Mouse (Mus musculus): ENCODE results near the gene Lmx1a. TPM values are rescaled to one million over a fixed set of nuclear protein-coding genes. Genes with fewer than 3 reads are reported as not detected.

Lmx1a gene
- 0.04 TPM in 1 of 2 replicates, not detected in the other for polyA plus RNA-seq (2012; rRNA removed)

GRCm38 (mm10) chr1:167689232-167689261 lies at the start of gene Lmx1a:
Gene Lmx1a (plus strand): TSS chr1:167689237.
- no peak for DNase-seq (ENCODE audit: low read depth)

DNA sequence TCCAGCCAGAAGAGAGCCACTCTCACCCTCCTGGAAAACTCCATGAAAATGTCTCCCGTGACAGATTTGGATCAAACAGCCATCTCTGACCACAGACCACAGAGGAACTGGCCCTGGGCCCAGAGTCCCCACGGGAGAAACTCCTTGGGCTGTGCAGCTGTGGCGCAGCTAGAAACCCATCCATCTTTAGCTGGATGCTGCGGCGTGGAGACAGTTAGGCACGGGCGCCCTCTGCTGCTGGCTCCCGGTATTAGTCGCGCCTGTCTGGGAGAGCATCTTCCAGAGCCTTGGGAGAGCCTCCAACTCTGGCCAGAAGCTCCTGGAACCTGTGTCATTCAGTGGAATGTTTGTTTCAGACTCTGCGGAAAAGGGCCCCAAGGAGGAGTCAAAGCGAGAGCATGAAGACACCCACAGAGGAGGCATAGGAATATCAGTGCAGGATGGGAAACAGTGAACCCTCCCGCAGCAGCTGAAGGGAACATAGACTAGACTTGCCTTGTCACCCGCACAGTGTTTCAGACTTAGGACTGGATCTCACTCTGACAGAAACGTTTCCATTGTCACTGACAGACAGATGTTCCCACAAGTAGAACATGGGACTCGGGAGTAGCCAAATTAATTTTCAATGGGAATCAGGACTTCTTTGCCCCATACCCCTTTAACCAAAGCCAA lies 44.0 kb upstream of the Lmx1a start:
- DNase-seq (ENCODE audit: low read depth), result no peak

DNA sequence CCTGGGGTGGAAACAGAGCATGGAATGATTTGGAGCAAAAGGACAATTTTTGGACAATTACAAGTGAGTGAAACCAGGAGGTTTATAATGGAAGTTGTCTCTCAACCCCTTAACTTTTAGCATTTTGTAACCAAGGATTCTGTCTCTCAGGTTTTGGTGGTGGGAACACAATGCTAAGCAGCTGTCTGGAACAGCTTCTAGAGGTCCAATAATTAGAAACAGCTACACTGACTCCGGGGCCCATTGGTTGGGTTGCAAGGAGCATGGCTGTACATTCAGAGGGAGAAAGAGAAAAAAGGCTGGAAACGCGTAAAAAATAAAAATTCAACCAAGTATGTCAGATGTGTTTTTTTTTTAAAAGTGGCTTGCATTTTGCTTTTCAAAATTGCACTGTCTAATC lies 40.4 kb upstream of the Lmx1a start:
- DNase-seq (ENCODE audit: low read depth), result no peak

DNA sequence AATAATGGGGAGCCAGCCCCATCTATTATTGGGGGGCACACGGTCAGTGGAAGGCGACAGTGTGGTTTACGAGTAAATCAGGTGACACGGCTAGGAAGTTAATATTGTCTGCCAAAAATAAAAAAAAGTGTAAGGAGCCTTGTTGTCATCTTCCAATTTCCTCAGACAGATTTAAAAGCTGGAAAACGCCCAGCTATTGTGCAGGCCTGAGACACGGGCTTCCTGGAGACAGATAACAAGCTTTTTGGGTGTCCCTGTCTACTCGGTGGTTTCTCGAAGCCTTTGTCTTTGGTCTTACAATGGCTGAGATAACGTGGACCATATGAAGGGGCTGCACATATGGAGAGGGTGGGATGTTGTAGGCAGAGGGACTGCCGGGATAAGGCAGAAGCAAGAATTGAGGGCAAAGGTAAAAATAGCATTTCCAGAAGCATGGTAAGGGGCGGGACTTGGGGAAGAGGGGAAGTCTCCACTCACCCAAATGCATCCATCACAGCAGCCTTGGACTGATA lies 39.9 kb upstream of the Lmx1a start:
- DNase-seq (ENCODE audit: low read depth), result no peak

- no peak for DNase-seq (ENCODE audit: low read depth)
Observed at GRCm38 (mm10) chr1:167652336-167652735, 36.7 kb upstream of the Lmx1a start.

DNA sequence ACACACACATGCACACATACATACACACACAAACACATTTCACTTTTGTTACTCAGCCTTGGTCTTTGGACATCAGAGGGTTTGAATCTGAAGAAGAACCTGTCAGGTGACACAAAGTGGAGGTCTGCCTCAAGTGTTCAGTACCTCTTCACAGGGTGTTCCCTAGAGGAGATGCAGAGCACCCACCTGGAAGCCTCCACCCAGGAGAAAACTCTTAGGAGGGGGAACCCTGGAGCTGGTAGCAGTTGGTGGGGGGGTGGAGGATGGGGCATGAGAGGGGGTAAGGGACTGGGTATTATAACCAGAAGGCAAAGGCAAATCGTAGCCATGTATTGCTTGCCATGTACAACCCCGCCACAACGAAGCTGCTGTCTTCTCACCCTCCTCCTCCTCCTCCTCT lies 30.0 kb upstream of the Lmx1a start:
- DNase-seq (ENCODE audit: low read depth), result no peak

GRCm38 (mm10) chr1:167660521-167661101 lies 28.4 kb upstream of the Lmx1a start:
- no peak for DNase-seq (ENCODE audit: low read depth)

DNA sequence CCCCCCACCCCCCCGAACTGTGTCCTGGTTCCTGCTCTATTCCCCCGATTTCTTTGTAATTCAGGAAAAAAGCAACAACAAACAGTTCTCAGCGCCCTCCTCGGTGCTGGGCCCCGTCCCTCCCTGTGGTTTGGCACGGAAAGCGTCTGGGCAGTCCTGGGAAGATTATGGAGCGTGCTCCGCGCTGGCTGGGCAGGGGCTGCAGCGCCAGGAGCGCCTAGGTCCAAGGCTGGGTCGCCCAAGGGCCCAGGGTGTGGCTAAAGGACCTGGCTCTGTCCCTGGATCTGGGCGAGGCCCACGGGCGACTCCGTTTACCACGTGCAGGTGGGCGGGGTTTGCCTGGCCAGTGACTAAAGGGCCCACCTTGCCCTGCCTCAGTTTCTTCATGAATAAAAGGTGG lies 27.9 kb upstream of the Lmx1a start:
- no peak for DNase-seq (ENCODE audit: low read depth)

DNA sequence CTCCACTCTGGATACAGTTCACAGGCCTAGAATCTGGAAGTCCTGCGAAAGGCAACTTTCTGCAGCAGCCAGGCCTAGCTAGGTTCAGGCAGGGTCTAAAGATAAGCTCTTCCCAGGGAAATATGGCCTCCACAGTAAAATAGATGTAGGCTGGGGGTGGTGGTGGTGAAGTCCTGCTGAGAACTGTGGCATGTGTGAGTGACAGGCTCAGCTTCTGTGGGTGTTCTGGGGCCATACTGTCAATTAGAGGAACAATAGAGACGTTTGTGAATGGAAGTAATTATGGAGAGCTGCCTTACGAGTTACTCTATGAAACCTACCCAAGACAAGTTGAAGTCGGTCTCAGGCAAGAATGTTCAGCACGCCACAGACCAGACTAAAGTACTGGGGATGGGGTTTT lies 25.9 kb upstream of the Lmx1a start:
- DNase-seq (ENCODE audit: low read depth), result no peak

DNA sequence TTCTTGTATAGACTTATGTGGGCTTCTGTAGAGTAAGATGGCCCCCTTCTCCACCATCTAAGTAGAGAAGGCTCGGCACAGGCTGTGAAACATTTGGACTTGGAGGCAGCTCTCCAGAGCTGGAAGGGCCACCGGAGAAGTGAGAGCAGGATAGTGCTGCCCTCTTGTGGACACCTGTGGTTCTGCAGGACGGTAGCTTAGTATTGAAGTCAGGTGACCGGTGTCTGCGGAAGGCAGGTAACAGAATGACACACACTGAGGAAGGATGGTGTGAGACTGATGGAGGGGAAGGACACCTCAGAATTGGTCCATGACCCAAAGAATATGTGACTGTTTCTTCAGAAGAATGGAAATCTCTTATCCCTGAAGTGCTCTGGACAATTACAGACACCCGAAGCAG lies 19.2 kb upstream of the Lmx1a start:
- DNase-seq (ENCODE audit: low read depth), result no peak

DNA sequence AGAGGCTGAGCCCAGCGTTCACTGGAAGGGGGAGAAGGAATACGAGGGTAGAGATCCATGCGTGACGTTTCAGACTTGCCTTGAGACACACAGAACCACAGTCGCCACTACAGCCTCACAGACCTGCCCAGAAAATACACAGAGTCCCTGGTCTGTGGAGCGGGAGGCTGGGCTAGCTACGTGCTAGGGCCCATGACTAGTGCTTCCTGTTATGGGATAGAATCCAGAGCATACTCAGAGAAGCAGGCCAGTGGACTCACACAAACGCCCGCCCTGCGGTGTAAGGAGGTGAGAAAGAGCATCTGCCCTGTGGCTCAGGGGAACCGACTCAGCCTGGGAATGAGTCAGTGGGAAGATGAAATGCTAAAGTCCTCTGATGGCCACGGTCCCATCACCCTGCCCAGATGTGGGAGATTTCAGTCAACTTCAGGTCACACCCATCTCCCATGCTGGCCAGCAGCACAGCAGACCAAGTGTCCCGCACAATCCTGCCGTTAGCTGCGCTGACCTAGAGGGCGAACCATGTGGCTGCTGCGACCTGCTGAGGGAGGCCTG lies 16.5 kb upstream of the Lmx1a start:
- DNase-seq (ENCODE audit: low read depth), result no peak

DNA sequence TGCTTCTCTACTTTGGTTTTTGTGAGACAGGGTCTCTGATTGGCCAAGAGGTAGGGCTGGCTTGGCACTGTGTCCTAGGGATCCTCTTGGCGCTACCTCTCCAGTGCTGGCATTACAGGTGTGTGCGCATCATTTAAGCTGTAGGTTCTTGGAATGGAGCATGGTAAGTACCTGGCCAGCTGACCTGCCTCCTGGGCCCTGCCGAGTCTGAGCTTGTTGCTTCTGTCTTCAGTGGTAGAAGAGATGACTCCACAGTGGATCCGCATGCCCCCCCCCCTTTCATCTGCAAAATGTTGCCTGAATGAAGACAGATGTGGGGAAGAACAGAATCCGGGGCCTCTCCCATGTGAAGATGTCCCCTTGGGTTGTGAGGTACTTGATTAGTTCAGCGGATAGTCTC lies 10.0 kb upstream of the Lmx1a start:
- DNase-seq (ENCODE audit: low read depth), result no peak

DNA sequence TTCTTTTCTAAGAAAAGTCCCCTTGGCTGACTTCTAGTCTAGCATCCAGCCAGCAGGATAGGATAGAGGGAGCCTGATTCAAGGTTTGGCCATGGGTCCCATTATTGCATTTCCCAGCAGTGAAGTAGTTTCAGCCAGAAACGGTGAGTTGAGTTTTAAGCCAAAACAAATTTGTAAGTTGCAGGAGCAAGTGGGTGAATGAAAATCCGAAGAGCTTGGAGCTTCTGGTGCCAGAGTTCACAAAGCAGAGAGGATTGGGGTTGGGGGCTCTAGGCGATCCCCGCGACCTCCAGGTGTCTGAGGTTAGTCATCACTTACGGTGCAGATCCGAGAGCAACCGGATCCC lies 1.1 kb upstream of the Lmx1a start:
- DNase-seq (ENCODE audit: low read depth), result no peak

- no peak for DNase-seq (ENCODE audit: low read depth)
Observed at GRCm38 (mm10) chr1:167688347-167689231, 448 bp upstream of the Lmx1a start.

GRCm38 (mm10) chr1:167689262-167690137 lies 463 bp downstream of the Lmx1a start:
- no peak for DNase-seq (ENCODE audit: low read depth)

- DNase-seq (ENCODE audit: low read depth), result no peak
Observed at GRCm38 (mm10) chr1:167690138-167690710, 1.2 kb downstream of the Lmx1a start.

GRCm38 (mm10) chr1:167690716-167691550 lies 1.9 kb downstream of the Lmx1a start:
- DNase-seq (ENCODE audit: low read depth), result no peak

DNA sequence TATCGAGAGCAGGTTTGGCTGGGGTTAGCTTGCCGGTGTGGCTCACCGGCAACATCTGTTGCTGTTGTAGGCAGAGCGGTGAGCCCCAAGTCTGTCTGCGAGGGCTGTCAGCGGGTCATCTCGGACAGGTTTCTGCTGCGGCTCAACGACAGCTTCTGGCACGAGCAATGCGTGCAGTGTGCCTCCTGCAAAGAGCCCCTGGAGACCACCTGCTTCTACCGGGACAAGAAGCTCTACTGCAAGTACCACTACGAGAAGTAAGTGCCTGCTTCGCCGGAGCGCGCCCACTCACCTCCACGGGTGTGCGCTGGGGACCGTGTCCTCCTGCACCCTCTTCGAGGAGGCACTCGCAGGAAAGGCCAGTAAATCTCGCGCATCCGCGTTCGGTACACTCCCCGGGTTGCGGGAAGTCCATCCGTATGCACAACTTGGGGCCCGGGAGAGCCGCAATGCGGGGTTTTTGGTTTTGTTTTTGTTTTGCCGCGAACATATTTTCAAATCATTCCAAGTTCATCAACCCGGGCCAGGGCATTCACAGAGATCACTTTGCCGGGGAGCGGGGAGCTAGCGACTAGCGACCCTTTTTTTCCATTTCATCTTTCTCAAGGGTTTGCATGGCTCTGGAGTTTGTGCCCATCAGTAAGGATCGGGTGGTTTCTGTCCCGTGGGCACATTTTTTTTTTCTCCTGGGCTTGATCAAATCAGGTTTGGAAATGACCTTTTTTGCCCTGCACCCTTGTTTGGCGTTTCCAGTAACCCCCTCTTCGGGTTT lies 3.1 kb downstream of the Lmx1a start:
- DNase-seq (ENCODE audit: low read depth), result no peak

GRCm38 (mm10) chr1:167692683-167693045 lies 3.6 kb downstream of the Lmx1a start:
- no peak for DNase-seq (ENCODE audit: low read depth)
